Mouse (Mus musculus) limb, embryonic 11.5 days (tissue): ENCODE measurements at regions not wholly inside any gene's neighbourhood (a gene's known extent, or its start where the extent isn't known, plus 50 kb on each side); places are given as distances from the start of the nearest gene placed in this dataset.
A peak's percentile ranks its signal among the peaks of the same experiment; 100 is the strongest.

Experiments used
- ATAC-seq: fragments of 200-750 bp; cut with Nextera tagmentation; 2 replicates; pipeline ENCODE4 v1.8.0; 2017; ENCODE audit warnings: low read depth; ENCODE audit not compliant: insufficient number of reproducible peaks, low FRiP score, low TSS enrichment
- DNase-seq: peaks from one replicate; pipeline ENCODE4 v3.0.0-alpha.2; 2015; ENCODE audit warnings: low spot score
- H3K27ac ChIP-seq: fragments of 300-500 bp; sonication (generic); replicated peaks from 2 replicates; pipeline ENCODE4 v1.5.1; 2014; ENCODE audit warnings: low read depth, mild to moderate bottlenecking, low read length
- H3K27me3 ChIP-seq: fragments of 300-500 bp; sonication (generic); 2 replicates; pipeline ENCODE4 v1.6.1; 2014; ENCODE audit warnings: mild to moderate bottlenecking, low read length, mixed read lengths; ENCODE audit not compliant: control insufficient read depth, insufficient read depth
- H3K36me3 ChIP-seq: fragments of 300-500 bp; sonication (generic); 2 replicates; pipeline ENCODE4 v1.6.1; 2014; ENCODE audit warnings: mild to moderate bottlenecking, low read length, moderate library complexity, mixed read lengths; ENCODE audit not compliant: control insufficient read depth, insufficient read depth
- H3K4me1 ChIP-seq: fragments of 300-500 bp; sonication (generic); 2 replicates; pipeline ENCODE4 v1.6.1; 2014; ENCODE audit warnings: low read length, mixed read lengths; ENCODE audit not compliant: control insufficient read depth, insufficient read depth
- H3K4me2 ChIP-seq: fragments of 300-500 bp; sonication (generic); 2 replicates; pipeline ENCODE4 v1.6.1; 2014; ENCODE audit warnings: low read depth, mild to moderate bottlenecking, moderate library complexity; ENCODE audit not compliant: severe bottlenecking
- H3K4me3 ChIP-seq: fragments of 300-500 bp; sonication (generic); 2 replicates; pipeline ENCODE4 v1.5.1; 2014; ENCODE audit warnings: low read depth, low read length
- H3K9ac ChIP-seq: fragments of 300-500 bp; sonication (generic); 2 replicates; pipeline ENCODE4 v1.6.1; 2014; ENCODE audit warnings: mild to moderate bottlenecking, low read length
- H3K9me3 ChIP-seq: fragments of 300-500 bp; sonication (generic); 2 replicates; pipeline ENCODE4 v1.6.1; 2016; ENCODE audit warnings: low read length; ENCODE audit not compliant: control insufficient read depth
- WGBS: fragments of 180-500 bp; shearing (Covaris S2); extraction: QIAGEN DNeasy Blood & Tissue Kit; methylation state at CpG from one replicate; pipeline ENCODE4 v1.1.7; 2014; 5-methylcytosine and 5-hydroxymethylcytosine counted together

- ATAC-seq (no peak), DNase-seq (no peak)
- H3K4me1 ChIP-seq = 0 out of 2 replicates have a peak, but pooled peaks cover under 1% of the 10 kb centered on the region
- no peak overlapping the region for H3K9ac ChIP-seq
- no peak overlapping the region for H3K4me3 ChIP-seq
- no peak overlapping the region for H3K4me2 ChIP-seq
- H3K36me3 ChIP-seq = no peaks in the 10 kb centered on the region
- no peaks in the 10 kb centered on the region for H3K9me3 ChIP-seq
- 70% methylated on average over 6 of the region's 6 CpGs for WGBS
- no peak overlapping the region for H3K27ac ChIP-seq
- H3K27me3 ChIP-seq = no peaks in the 10 kb centered on the region
Observed at GRCm38 (mm10) chr8:92258258-92258657, 99.2 kb upstream of the Irx5 start.

DNA sequence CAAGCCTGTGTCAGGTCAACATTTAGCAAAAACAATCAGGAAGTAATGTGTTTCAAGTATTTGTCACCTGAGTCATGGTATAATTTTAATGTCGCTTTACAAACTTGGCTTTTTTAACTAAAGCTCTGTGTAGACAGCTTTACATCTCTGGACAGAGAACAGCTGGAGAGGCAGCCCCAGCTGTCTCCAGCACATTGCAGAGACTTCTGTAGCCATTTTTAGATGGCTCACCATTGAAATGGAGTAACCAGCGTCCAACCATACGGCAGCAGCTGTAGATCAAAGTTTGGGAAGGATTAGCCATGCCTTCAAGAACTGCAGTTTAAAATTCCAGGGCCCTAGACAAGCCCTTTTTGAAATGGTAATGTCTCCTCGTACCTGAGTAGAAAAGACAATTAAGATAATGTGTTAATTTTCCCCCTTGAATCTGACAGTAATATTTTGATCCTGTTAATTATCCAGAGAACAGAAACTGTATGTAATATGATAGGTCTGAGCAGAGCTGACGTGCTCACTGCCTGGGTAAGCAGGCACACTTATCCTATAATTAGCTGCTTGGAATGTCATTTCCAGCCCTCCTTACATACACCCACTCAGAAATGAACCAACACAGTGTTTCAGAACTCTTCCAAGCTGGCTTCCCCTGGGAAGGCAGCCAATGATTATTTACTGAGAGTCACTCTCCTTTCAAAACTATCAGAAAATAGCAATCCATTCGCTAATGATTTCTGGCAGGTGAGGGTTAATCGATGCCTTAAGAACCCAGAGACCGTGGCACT is 104.6 kb upstream of the Irx5 start:
- ATAC-seq (no peak), DNase-seq (no peak)
- no peak overlapping the region for H3K9ac ChIP-seq
- 0 out of 2 replicates have a peak, but pooled peaks cover 2% of the 10 kb centered on the region for H3K4me1 ChIP-seq
- no peaks in the 10 kb centered on the region for H3K9me3 ChIP-seq
- no peak overlapping the region for H3K4me3 ChIP-seq
- 56% methylated on average over 8 of the region's 8 CpGs for WGBS
- H3K36me3 ChIP-seq = no peaks in the 10 kb centered on the region
- no peaks in the 10 kb centered on the region for H3K27me3 ChIP-seq
- H3K27ac ChIP-seq = no peak overlapping the region
- no peak overlapping the region for H3K4me2 ChIP-seq

- no peaks in the 10 kb centered on the region for H3K27me3 ChIP-seq
- no peaks in the 10 kb centered on the region for H3K4me1 ChIP-seq
- no peaks in the 10 kb centered on the region for H3K36me3 ChIP-seq
- no peaks in the 10 kb centered on the region for H3K9me3 ChIP-seq
- no peak overlapping the region for H3K4me3 ChIP-seq
- no peak for ATAC-seq
- H3K9ac ChIP-seq = no peak overlapping the region
- no peak overlapping the region for H3K27ac ChIP-seq
- H3K4me2 ChIP-seq = no peak overlapping the region
- no peak for DNase-seq
- WGBS = 89% methylated on average over 4 of the region's 4 CpGs
Observed at GRCm38 (mm10) chr8:92246301-92246700, 111.1 kb upstream of the Irx5 start.

DNA sequence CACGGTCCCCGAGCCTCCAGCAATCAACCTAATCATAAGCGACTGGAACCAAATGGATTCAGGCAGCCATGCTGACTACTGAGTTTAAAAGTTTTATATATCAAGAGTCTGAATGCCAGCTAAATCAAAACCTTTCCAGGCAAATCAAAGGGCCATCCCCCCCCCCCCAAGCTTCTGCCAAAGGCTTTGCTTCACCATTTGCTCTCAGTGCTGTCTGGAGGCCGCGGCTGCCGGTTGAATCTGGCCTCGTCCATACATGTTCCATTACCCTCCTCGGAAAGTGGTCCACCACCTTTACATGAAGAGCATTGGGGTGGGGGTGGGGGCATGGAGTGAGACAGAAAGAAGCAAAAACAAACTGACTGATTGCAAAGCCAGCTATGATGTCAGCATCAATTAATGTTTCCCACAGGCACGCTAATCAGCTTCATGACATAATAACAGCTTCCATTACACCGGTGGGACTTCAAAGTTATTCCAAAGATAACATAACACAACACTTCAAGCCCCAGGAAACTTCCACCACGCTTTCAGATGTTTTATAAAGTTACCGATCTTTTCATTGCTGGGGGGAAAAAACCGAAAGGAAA is 116.6 kb upstream of the Irx5 start:
- DNase-seq = no peak
- no peaks in the 10 kb centered on the region for H3K36me3 ChIP-seq
- no peak overlapping the region for H3K27ac ChIP-seq
- WGBS = 79% methylated on average over 13 of the region's 13 CpGs
- no peak overlapping the region for H3K4me2 ChIP-seq
- H3K27me3 ChIP-seq = no peaks in the 10 kb centered on the region
- no peak overlapping the region for H3K4me3 ChIP-seq
- H3K9ac ChIP-seq = no peak overlapping the region
- no peaks in the 10 kb centered on the region for H3K9me3 ChIP-seq
- no peaks in the 10 kb centered on the region for H3K4me1 ChIP-seq
- no peak for ATAC-seq

DNA sequence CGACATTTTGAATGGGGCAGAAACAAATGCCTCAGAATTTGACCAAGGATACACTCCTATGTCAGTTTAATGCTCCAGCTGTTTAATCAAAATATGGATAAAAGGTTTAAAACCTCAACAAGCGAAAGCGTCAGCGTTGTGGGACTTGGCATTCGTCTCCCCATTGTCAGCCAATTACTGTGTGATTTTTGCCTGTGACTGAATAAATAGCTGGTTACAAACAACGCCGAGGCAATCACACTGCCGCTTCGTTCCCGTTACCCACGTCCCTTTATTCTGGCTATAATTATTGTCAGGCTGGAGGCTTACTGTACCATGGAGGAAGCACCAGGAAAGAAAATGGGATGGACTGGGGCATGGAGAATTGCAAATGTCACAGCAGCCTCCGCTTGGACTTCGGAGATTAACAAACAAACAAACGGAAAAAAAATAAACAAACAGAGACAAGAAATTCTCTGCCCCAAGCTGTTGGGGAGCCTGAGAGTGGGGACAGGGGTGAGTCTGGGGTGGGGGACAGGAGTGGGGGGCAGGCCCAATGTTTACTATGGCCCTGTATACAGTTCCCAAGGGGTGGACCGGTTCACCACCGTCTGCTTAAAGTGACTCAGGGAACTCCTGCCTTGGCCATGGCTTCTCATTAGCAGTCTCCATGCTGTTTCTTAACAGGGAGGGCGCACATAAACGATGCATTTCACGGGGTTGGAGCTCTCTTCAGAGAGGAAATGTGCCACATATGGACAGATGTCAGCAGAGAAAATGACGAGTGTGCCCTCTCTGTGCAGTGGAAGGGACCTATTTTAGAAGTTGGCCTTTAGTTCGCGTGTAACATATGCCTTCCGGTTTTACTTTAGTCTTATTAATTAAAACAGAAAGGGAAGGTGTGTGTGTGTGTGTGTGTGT is 125.8 kb upstream of the Irx5 start:
- WGBS = 58% methylated on average over 23 of the region's 23 CpGs
- no peak overlapping the region for H3K4me2 ChIP-seq
- H3K9ac ChIP-seq = no peak overlapping the region
- no peaks in the 10 kb centered on the region for H3K4me1 ChIP-seq
- ATAC-seq (no peak), DNase-seq (peak; percentile 24)
- H3K4me3 ChIP-seq = no peak overlapping the region
- H3K36me3 ChIP-seq = no peaks in the 10 kb centered on the region
- no peak overlapping the region for H3K27ac ChIP-seq
- no peaks in the 10 kb centered on the region for H3K27me3 ChIP-seq
- H3K9me3 ChIP-seq = no peaks in the 10 kb centered on the region

GRCm38 (mm10) chr8:92229526-92229925 is 127.9 kb upstream of the Irx5 start:
- no peak overlapping the region for H3K9ac ChIP-seq
- DNase-seq (no peak), ATAC-seq (no peak)
- H3K4me2 ChIP-seq = no peak overlapping the region
- no peaks in the 10 kb centered on the region for H3K36me3 ChIP-seq
- H3K4me1 ChIP-seq = no peaks in the 10 kb centered on the region
- no peak overlapping the region for H3K4me3 ChIP-seq
- no peaks in the 10 kb centered on the region for H3K27me3 ChIP-seq
- H3K27ac ChIP-seq = no peak overlapping the region
- WGBS = 92% methylated on average over 2 of the region's 2 CpGs
- no peaks in the 10 kb centered on the region for H3K9me3 ChIP-seq

DNA sequence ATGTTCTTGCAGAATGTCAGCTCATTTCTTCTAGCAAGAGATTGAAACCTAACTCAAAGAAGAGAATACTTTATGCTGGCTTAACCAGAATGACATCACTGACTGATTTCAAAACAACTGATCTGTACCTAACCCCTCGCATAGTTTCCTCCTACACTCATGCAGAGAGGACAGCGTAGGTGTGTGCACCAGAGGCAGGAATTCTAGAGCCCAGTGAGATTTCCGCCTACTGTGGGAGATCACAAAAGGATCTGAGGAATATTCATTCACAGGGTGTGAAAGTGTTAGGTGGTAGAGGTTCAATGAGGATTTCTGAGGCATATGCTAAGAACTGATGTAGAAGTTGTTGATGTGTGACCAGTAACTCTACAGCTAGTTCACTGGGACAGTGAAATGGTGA is 132.5 kb upstream of the Irx5 start:
- no peak for DNase-seq
- no peaks in the 10 kb centered on the region for H3K36me3 ChIP-seq
- no peak overlapping the region for H3K27ac ChIP-seq
- no peak for ATAC-seq
- H3K27me3 ChIP-seq = no peaks in the 10 kb centered on the region
- H3K9ac ChIP-seq = no peak overlapping the region
- no peak overlapping the region for H3K4me3 ChIP-seq
- no peaks in the 10 kb centered on the region for H3K4me1 ChIP-seq
- no peaks in the 10 kb centered on the region for H3K9me3 ChIP-seq
- WGBS = 88% methylated on average over 3 of the region's 3 CpGs
- H3K4me2 ChIP-seq = no peak overlapping the region

DNA sequence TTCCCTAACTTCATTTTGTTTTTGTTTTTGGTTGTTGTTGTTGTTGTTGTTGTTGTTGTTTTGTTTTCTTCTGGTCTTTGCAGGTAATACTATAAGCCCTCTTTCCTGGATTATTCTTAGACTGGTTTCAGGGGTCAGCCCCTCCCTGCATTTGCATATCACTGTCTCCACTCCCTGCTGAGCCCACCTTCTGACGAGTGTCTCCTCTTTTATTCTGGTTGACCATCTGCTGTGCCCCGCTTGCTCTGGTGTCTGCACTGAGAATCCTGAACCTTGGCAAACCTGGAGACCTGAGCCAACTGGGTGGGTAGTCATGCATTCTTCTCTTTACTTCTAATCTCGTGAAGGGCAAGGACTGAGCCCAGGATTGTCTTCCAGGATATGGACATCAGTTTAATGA is 134.4 kb upstream of the Irx5 start:
- ATAC-seq = no peak
- WGBS = 51% methylated on average over 3 of the region's 3 CpGs

More for the DNA sequence above, 134.4 kb upstream of the Irx5 start:
- no peak for DNase-seq
- Histone ChIP-seq H3K27ac (no peak overlapping the region), H3K4me1 (no peaks in the 10 kb centered on the region), H3K9me3 (no peaks in the 10 kb centered on the region), H3K4me2 (no peak overlapping the region), H3K27me3 (no peaks in the 10 kb centered on the region), H3K36me3 (no peaks in the 10 kb centered on the region), H3K9ac (no peak overlapping the region), H3K4me3 (no peak overlapping the region)
